Mouse (Mus musculus) hindbrain, postnatal 0 days (tissue): ENCODE measurements at regions not wholly inside any gene's neighbourhood (a gene's known extent, or its start where the extent isn't known, plus 50 kb on each side); places are given as distances from the start of the nearest gene placed in this dataset.

Source experiments
- ATAC-seq: fragments of 200-750 bp; cut with Nextera tagmentation; 2 replicates; pipeline ENCODE4 v1.8.0; 2017; ENCODE audit warnings: mild to moderate bottlenecking, moderate TSS enrichment, moderate library complexity
- DNase-seq: peaks from one replicate; pipeline ENCODE4 v3.0.0-alpha.2; 2015; ENCODE audit warnings: low spot score
- H3K27ac ChIP-seq: fragments of 300-500 bp; sonication (generic); 2 replicates; pipeline ENCODE4 v1.5.1; 2014; ENCODE audit warnings: mild to moderate bottlenecking
- H3K27me3 ChIP-seq: fragments of 300-500 bp; sonication (generic); 2 replicates; pipeline ENCODE4 v1.6.1; 2014; ENCODE audit warnings: low read length, mixed read lengths; ENCODE audit not compliant: insufficient read depth
- H3K36me3 ChIP-seq: fragments of 300-500 bp; sonication (generic); 2 replicates; pipeline ENCODE4 v1.6.1; 2014; ENCODE audit warnings: low read length, mixed read lengths; ENCODE audit not compliant: insufficient read depth
- H3K4me1 ChIP-seq: fragments of 300-500 bp; sonication (generic); 2 replicates; pipeline ENCODE4 v1.6.1; 2014; ENCODE audit warnings: antibody characterized with exemption, low read length, mixed read lengths; ENCODE audit not compliant: insufficient read depth
- H3K4me2 ChIP-seq: fragments of 300-500 bp; sonication (generic); 2 replicates; pipeline ENCODE4 v1.6.1; 2014; ENCODE audit warnings: low read depth, mild to moderate bottlenecking, low read length, moderate library complexity, mixed read lengths
- H3K4me3 ChIP-seq: fragments of 300-500 bp; sonication (generic); 2 replicates; pipeline ENCODE4 v1.5.1; 2014; ENCODE audit warnings: low read length
- H3K9ac ChIP-seq: fragments of 300-500 bp; sonication (generic); replicated peaks from 2 replicates; pipeline ENCODE4 v1.6.1; 2014; ENCODE audit warnings: mild to moderate bottlenecking, low read length, moderate library complexity, mixed read lengths
- H3K9me3 ChIP-seq: fragments of 300-500 bp; sonication (generic); 2 replicates; pipeline ENCODE4 v1.6.1; 2016; ENCODE audit warnings: low read length, mixed read lengths
- CTCF ChIP-seq: IDR thresholded peaks from 2 replicates; pipeline ENCODE4 v1.5.1; 2016; ENCODE audit warnings: antibody characterized with exemption, control low read depth, low read depth
- WGBS: fragments of 180-500 bp; shearing (Covaris S2); extraction: QIAGEN DNeasy Blood & Tissue Kit; methylation state at CpG from one replicate; pipeline ENCODE4 v1.1.7; 2014; 5-methylcytosine and 5-hydroxymethylcytosine counted together

- DNase-seq (no peak), ATAC-seq (no peak)
- Histone ChIP-seq H3K4me3 (no peak overlapping the region), H3K4me1 (no peaks in the 10 kb centered on the region), H3K4me2 (no peak overlapping the region), H3K9me3 (no peaks in the 10 kb centered on the region), H3K9ac (no peak overlapping the region), H3K36me3 (no peaks in the 10 kb centered on the region), H3K27me3 (no peaks in the 10 kb centered on the region), H3K27ac (no peak overlapping the region)
- 82% methylated on average over 5 of the region's 5 CpGs for WGBS
- TF ChIP-seq CTCF = no peak
These were observed 1540.3 kb upstream of the Slc10a2 start for GRCm38 (mm10) chr8:6645287-6645957.

DNA sequence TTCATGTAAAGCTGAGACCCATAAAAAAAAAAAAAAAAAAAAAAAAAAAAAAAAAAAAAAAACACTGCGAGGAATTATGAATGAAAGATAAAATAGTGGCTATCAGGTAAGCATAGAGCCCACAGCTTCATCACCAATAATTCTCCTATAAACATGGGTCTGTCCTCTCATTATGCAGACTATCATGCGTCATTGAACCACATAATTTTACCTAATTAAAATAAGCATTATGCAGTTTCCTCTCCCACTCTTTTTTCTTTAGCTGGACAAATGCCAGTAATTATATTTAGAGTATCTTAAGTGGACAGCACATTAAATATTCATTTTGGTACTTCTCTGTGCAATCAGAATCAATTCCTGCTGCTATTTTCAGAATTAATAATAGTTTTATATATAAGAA, 1539.2 kb upstream of the Slc10a2 start:
- Histone ChIP-seq H3K4me3 (no peak overlapping the region), H3K4me1 (no peaks in the 10 kb centered on the region), H3K36me3 (no peaks in the 10 kb centered on the region), H3K27ac (no peak overlapping the region), H3K9ac (no peak overlapping the region), H3K4me2 (no peak overlapping the region), H3K27me3 (no peaks in the 10 kb centered on the region), H3K9me3 (no peaks in the 10 kb centered on the region)
- TF ChIP-seq CTCF = no peak
- ATAC-seq = no peak
- no peak for DNase-seq
- 77% methylated on average over 2 of the region's 2 CpGs for WGBS

GRCm38 (mm10) chr8:6627009-6627557, 1521.9 kb upstream of the Slc10a2 start:
- 67% methylated on average over 8 of the region's 8 CpGs for WGBS
- no peaks in the 10 kb centered on the region for H3K9me3 ChIP-seq
- H3K4me2 ChIP-seq = no peak overlapping the region
- H3K4me3 ChIP-seq = no peak overlapping the region
- DNase-seq = no peak
- ATAC-seq = no peak
- H3K9ac ChIP-seq = no peak overlapping the region
- no peaks in the 10 kb centered on the region for H3K4me1 ChIP-seq
- no peaks in the 10 kb centered on the region for H3K36me3 ChIP-seq
- TF ChIP-seq CTCF = no peak
- H3K27ac ChIP-seq = no peak overlapping the region
- no peaks in the 10 kb centered on the region for H3K27me3 ChIP-seq

GRCm38 (mm10) chr8:6608891-6609290, 1503.7 kb upstream of the Slc10a2 start:
- Histone ChIP-seq H3K4me1 (no peaks in the 10 kb centered on the region), H3K4me3 (no peak overlapping the region), H3K27me3 (no peaks in the 10 kb centered on the region), H3K9ac (no peak overlapping the region), H3K9me3 (no peaks in the 10 kb centered on the region), H3K27ac (no peak overlapping the region), H3K4me2 (no peak overlapping the region), H3K36me3 (no peaks in the 10 kb centered on the region)
- TF ChIP-seq CTCF = no peak
- no peak for DNase-seq
- ATAC-seq = no peak
- 40% methylated on average over 2 of the region's 2 CpGs for WGBS

DNA sequence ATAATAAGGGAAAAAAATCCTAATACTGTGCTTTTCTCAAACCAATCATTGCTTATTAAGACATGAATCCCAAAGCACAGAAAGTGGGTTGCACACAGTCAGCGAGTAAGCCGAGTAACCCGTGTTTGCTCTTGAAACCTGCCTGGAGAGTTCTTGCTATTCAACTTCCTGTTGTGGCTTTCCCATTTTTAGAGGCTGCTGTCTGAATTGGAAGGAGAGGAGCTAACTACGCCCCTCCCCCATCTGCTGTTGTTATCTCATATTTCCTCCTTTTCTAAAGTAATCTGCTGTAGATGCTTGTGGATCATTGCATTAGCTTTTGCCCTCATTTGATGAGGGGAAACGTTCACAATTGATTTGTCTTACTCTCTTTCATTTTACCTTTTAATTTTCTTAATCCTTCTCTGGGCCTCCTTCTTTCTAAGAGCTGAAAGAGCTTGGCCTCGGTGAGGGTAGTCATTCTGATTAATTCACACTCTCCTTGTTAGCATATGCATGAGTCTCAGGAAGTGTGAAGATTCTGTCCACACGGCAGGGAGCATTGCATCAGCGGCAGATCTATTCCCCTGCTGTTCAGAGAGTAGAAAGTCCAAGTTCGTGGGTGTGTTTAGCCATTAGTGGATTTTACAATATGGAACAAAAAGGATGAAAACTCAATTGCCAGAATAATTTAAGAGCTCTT, 1501.8 kb upstream of the Slc10a2 start:
- WGBS = 17% methylated on average over 9 of the region's 9 CpGs
- H3K9me3 ChIP-seq = no peaks in the 10 kb centered on the region
- H3K9ac ChIP-seq = no peak overlapping the region
- H3K27ac ChIP-seq = no peak overlapping the region
- H3K27me3 ChIP-seq = no peaks in the 10 kb centered on the region
- H3K4me3 ChIP-seq = no peak overlapping the region
- no peak overlapping the region for H3K4me2 ChIP-seq
- no peaks in the 10 kb centered on the region for H3K36me3 ChIP-seq
- DNase-seq (peak; percentile 15), ATAC-seq (no peak)
- no peak for TF ChIP-seq CTCF
- no peaks in the 10 kb centered on the region for H3K4me1 ChIP-seq

- Histone ChIP-seq H3K4me2 (peak overlapping the region; percentile 11; the same call in 1 of the 2 replicates), H3K27ac (no peak overlapping the region), H3K9me3 (no peaks in the 10 kb centered on the region), H3K27me3 (no peaks in the 10 kb centered on the region), H3K9ac (no peak overlapping the region), H3K4me3 (no peak overlapping the region), H3K4me1 (no peaks in the 10 kb centered on the region), H3K36me3 (no peaks in the 10 kb centered on the region)
- peak; percentile 24; the same call in 1 of the 2 replicates for TF ChIP-seq CTCF
- DNase-seq (peak; percentile 65), ATAC-seq (peak; percentile 73; the same call in 1 of the 2 replicates)
- WGBS = 44% methylated on average over 5 of the region's 5 CpGs
These were observed 1499.2 kb upstream of the Slc10a2 start for GRCm38 (mm10) chr8:6604232-6604804.
